Mouse (Mus musculus): ENCODE data around the gene 1700001P01Rik. TPM values are rescaled to one million over a fixed set of nuclear protein-coding genes. Genes with fewer than 3 reads are reported as not detected.

Gene 1700001P01Rik
- total RNA-seq, 2 experiments from 2014 or later, result 0.65 TPM; not detected in 1

Small RNA genes lying within 50 kb of the gene (microRNA-seq; reads per million reads assigned to microRNA genes)
- gene Mir8102, result 0 to 0.27 reads per million in 2 experiments

Other genes with a start within 250 kb of the 1700001P01Rik start
- gene Srcin1, start 199.7 kb downstream of the 1700001P01Rik start, total RNA-seq (2021), result under 1 TPM; 0.29 to 0.34 TPM
- 1 to 10 TPM in 1 of 2 experiments, under 1 TPM in 1; 0.93 to 1.2 TPM for gene Epop, start 146.2 kb downstream of the 1700001P01Rik start, total RNA-seq (2021)
- gene Mllt6, start 112.5 kb downstream of the 1700001P01Rik start, total RNA-seq (2021), result 10 to 100 TPM; 58.1 to 61.7 TPM
- gene Cisd3, start 90.1 kb downstream of the 1700001P01Rik start, total RNA-seq (2021), result 100 to 1,000 TPM; 146 to 147 TPM
- gene Pcgf2, start 75.4 kb downstream of the 1700001P01Rik start, total RNA-seq (2021), result 10 to 100 TPM; 11.1 to 12.9 TPM
- 100 to 1,000 TPM; 161 to 169 TPM for gene Psmb3, start 72.5 kb downstream of the 1700001P01Rik start, total RNA-seq (2021)
- 10 to 100 TPM; 20.7 to 22.6 TPM for gene Pip4k2b, start 31.2 kb downstream of the 1700001P01Rik start, total RNA-seq (2021)
- gene Cwc25, start 9.4 kb downstream of the 1700001P01Rik start, total RNA-seq (2021), result 10 to 100 TPM in 1 of 2 experiments, 1 to 10 TPM in 1; 8.9 to 10.6 TPM
- gene Rpl23, start 6.5 kb upstream of the 1700001P01Rik start, total RNA-seq (2021), result 100 to 1,000 TPM; 503 to 533 TPM
- gene Lasp1, start 23.1 kb upstream of the 1700001P01Rik start, total RNA-seq (2021), result 10 to 100 TPM; 47.8 to 49.6 TPM
- gene B230217C12Rik, start 64.9 kb upstream of the 1700001P01Rik start, total RNA-seq (2021), result 1 to 10 TPM in 1 of 2 experiments, under 1 TPM in 1; 0.95 to 1.1 TPM
- under 1 TPM; 0.17 to 0.37 TPM for gene Fbxo47, start 108.2 kb upstream of the 1700001P01Rik start, total RNA-seq (2021)
- 1 to 10 TPM; 7.3 TPM for gene Plxdc1, start 210.5 kb upstream of the 1700001P01Rik start, total RNA-seq (2021)
- 1 to 10 TPM; 1.6 to 6.2 TPM for gene Arl5c, start 220.3 kb upstream of the 1700001P01Rik start, total RNA-seq (2021)
- 1 to 10 TPM; 5.5 to 6.9 TPM for gene Cacnb1, start 247.1 kb upstream of the 1700001P01Rik start, total RNA-seq (2021)

Data from heart, postnatal 14 days (tissue).